Mouse (Mus musculus): Measurements from ENCODE around the gene Stk11. TPM values are rescaled to one million over a fixed set of nuclear protein-coding genes. Genes with fewer than 3 reads are reported as not detected.

The Stk11 gene
- 58.7 TPM for polyA plus RNA-seq (2015; fragmentation: Illumina TruSeq; extraction: RNeasy Lipid Tissue Mini Kit (QIAGEN cat#74804); ENCODE audit: insufficient read depth, low replicate concordance)

GRCm38 (mm10) chr10:80115290-80115943 lies at the start of gene Stk11:
Stk11 (plus strand) TSS chr10:80115803.

GRCm38 (mm10) chr10:80105460-80105859 lies 10.1 kb upstream of the Stk11 start, which contains the start of gene Sbno2:
Sbno2 (minus strand) TSS chr10:80105571.

GRCm38 (mm10) chr10:80138553-80139438 lies 23.2 kb downstream of the Stk11 start, which contains the start of gene Atp5d:
Atp5d (plus strand) TSS chr10:80138632.

DNA sequence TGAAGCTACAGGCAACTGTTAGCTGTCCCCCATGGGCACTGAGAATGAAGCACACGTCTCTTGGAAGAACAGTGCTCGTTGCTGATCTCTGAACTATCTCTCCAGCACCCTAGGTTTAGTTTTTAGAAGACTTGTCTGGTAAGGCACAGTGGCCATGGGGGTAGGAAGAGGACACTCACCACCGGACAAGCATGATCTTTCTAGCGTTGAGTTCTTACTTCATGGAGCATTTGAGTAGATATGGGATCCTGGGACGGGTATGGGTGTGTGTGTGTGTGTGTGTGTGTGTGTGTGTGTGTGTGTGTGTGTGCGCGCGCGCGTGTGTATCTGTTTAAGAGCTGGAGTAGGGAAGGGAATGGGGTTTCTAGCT lies 25.0 kb downstream of the Stk11 start, which contains the start of gene Cbarp:
Cbarp (minus strand) TSS at position 170 of the 370 bp plus-strand sequence.

DNA sequence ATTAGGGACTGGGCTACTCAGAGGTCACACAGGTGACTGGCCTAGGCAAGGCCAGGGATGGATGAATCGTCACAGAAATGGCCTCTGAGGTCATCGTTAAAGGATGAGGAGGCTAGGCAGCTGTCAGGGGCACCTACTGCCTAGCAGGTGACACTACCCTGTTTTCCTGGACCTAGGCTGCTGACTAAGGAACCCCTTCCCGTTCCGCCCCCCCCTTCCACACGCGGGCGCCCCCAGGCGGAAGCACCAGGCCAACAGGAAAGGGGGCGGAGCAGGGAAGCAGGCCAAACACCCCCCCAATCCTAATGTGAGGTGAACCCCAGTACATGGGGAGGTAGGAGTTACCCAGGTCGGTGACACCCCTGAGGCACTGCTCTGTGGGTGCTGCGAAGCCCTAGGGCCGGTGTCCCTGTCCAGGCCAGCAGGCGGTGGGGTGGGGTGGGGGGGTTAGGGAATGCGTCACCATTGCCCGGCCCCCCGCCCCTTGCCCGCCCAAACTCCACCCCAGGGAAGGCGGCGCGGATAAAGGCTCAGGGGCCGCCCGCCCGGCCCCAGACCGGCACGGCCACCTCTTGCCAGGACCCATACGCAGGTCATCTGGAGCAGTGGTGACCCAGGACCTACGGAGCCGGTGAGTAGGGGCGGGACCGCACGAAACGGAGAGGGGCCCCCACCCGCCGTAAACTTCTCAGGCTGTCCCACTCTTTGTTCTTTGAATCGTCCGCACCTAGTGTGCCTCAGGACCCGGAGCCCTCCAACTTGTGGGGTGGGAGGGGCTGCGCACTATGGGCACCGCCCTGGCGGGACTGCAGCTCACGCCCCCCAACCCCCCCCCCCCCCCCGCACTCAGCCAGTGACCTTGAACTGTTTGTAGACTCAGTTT lies 32.4 kb downstream of the Stk11 start, which contains the start of gene Midn:
Midn (plus strand) TSS at position 554 of the 883 bp plus-strand sequence.

GRCm38 (mm10) chr10:80165392-80166128 lies 50.0 kb downstream of the Stk11 start, which contains the start of gene Cirbp:
Cirbp (plus strand) TSS chr10:80165985.

DNA sequence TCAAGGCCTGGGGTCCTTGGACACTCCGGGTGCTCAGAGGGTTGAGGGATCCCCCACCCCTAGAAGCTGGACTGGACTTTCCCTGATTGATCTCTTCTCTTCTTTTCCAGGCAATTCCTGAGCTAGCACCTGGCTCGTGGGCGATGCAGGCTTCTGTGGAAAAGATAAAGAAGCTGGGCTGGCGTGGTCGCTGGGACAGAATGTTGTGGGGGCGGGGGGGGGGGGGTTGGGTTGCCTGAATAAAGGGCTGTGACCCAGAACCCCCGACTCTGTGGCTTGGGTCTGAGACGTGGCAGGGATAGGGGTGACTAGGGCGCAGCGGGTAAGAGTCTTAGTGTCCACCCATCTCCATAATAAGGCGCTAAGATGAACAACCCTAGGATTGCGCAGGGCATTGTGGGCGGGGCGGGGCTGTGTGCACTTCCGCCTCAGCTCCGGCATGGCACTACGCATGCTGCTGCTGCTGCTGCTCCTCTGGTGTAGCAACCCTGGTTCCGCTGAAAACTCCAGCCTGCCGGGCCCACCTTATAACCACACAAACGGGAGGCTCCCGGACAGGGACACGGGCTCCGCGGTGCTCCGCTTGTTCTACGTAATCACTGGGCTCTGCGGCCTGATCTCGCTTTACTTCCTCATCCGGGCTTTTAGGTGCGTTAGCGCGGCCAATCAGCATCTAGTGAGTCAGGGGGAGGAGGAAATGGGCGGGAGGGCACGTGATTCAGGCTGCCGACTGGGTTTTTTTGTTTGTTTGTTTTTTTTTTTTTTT lies 57.1 kb downstream of the Stk11 start, which contains the start of gene 1600002K03Rik:
1600002K03Rik (plus strand) TSS at position 418 of the 766 bp plus-strand sequence.

DNA sequence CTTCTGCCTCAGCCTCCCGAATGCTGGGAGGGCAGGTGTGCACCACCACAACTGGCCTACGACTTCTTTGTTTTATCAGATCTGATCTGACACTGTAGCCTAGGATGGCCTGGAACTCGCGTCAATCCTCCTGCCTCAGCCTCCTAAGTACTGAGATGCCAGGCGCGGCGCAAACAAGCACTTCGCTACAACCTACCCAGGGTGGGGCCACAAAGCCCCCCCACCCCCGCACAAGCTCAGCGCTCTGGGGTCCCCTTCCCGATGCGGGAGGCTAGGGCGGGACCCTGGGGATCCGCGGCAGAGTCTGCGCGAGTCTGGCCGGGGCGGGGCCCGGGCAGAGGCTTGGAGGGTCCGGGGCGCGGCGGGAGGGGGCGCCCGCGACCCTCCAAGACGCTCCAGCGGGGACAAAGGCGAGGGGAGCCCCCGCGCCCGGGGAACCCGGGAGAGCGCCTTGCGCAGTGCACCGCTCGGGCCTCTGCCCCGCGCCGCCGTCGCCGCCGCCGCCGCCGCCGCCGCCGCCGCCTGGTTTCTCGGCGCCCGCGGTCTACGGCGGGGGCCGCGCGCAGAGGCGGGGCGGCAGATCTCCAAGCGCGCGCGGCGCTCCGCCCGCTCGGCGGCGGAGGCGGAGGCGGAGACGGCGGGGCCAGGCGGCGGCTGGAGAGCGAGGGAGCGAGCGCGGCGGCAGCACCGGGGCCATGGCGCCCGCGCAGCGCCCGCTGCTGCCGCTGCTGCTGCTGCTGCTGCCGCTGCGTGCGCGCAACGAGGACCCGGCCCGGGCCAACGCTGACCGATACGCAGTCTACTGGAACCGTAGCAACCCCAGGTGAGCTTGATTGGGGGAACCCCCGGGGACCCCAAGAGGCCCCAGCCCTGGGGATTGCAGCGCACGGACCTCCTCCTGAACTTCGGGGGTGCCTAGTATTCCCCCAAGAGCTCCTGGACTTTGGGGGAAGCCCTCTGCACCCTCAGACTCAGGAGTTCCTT lies 63.8 kb downstream of the Stk11 start, which contains the start of gene Efna2:
Efna2 (plus strand) TSS at position 415 of the 984 bp plus-strand sequence.

Other genes with a start within 250 kb of the Stk11 start
- gene Prtn3, start 241.3 kb upstream of the Stk11 start, polyA plus RNA-seq (2015; fragmentation: Illumina TruSeq; extraction: RNeasy Lipid Tissue Mini Kit (QIAGEN cat#74804); ENCODE audit: insufficient read depth, low replicate concordance), result not detected
- gene Plppr3, start 241.2 kb upstream of the Stk11 start, polyA plus RNA-seq (2015; fragmentation: Illumina TruSeq; extraction: RNeasy Lipid Tissue Mini Kit (QIAGEN cat#74804); ENCODE audit: insufficient read depth, low replicate concordance), result 0.47 TPM
- 0.35 TPM for gene Elane, start 229.6 kb upstream of the Stk11 start, polyA plus RNA-seq (2015; fragmentation: Illumina TruSeq; extraction: RNeasy Lipid Tissue Mini Kit (QIAGEN cat#74804); ENCODE audit: insufficient read depth, low replicate concordance)
- gene Cfd, start 224.9 kb upstream of the Stk11 start, polyA plus RNA-seq (2015; fragmentation: Illumina TruSeq; extraction: RNeasy Lipid Tissue Mini Kit (QIAGEN cat#74804); ENCODE audit: insufficient read depth, low replicate concordance), result 1.0 TPM
- gene Med16, start 206.9 kb upstream of the Stk11 start, polyA plus RNA-seq (2015; fragmentation: Illumina TruSeq; extraction: RNeasy Lipid Tissue Mini Kit (QIAGEN cat#74804); ENCODE audit: insufficient read depth, low replicate concordance), result 3.4 TPM
- not detected for gene Gm26602, start 204.9 kb upstream of the Stk11 start, polyA plus RNA-seq (2015; fragmentation: Illumina TruSeq; extraction: RNeasy Lipid Tissue Mini Kit (QIAGEN cat#74804); ENCODE audit: insufficient read depth, low replicate concordance)
- gene Kiss1r, start 198.8 kb upstream of the Stk11 start, polyA plus RNA-seq (2015; fragmentation: Illumina TruSeq; extraction: RNeasy Lipid Tissue Mini Kit (QIAGEN cat#74804); ENCODE audit: insufficient read depth, low replicate concordance), result 0.33 TPM
- gene R3hdm4, start 194.6 kb upstream of the Stk11 start, polyA plus RNA-seq (2015; fragmentation: Illumina TruSeq; extraction: RNeasy Lipid Tissue Mini Kit (QIAGEN cat#74804); ENCODE audit: insufficient read depth, low replicate concordance), result 52.3 TPM
- 8.9 TPM for gene Arid3a, start 188.8 kb upstream of the Stk11 start, polyA plus RNA-seq (2015; fragmentation: Illumina TruSeq; extraction: RNeasy Lipid Tissue Mini Kit (QIAGEN cat#74804); ENCODE audit: insufficient read depth, low replicate concordance)
- 10.6 TPM for gene Wdr18, start 155.7 kb upstream of the Stk11 start, polyA plus RNA-seq (2015; fragmentation: Illumina TruSeq; extraction: RNeasy Lipid Tissue Mini Kit (QIAGEN cat#74804); ENCODE audit: insufficient read depth, low replicate concordance)
- gene Grin3b, start 145.1 kb upstream of the Stk11 start, polyA plus RNA-seq (2015; fragmentation: Illumina TruSeq; extraction: RNeasy Lipid Tissue Mini Kit (QIAGEN cat#74804); ENCODE audit: insufficient read depth, low replicate concordance), result not detected
- 23.2 TPM for gene Tmem259, start 131.5 kb upstream of the Stk11 start, polyA plus RNA-seq (2015; fragmentation: Illumina TruSeq; extraction: RNeasy Lipid Tissue Mini Kit (QIAGEN cat#74804); ENCODE audit: insufficient read depth, low replicate concordance)
- gene Cnn2, start 127.2 kb upstream of the Stk11 start, polyA plus RNA-seq (2015; fragmentation: Illumina TruSeq; extraction: RNeasy Lipid Tissue Mini Kit (QIAGEN cat#74804); ENCODE audit: insufficient read depth, low replicate concordance), result 160 TPM
- gene Abca7, start 119.3 kb upstream of the Stk11 start, polyA plus RNA-seq (2015; fragmentation: Illumina TruSeq; extraction: RNeasy Lipid Tissue Mini Kit (QIAGEN cat#74804); ENCODE audit: insufficient read depth, low replicate concordance), result 10.9 TPM
- 93.1 TPM for gene Arhgap45, start 99.2 kb upstream of the Stk11 start, polyA plus RNA-seq (2015; fragmentation: Illumina TruSeq; extraction: RNeasy Lipid Tissue Mini Kit (QIAGEN cat#74804); ENCODE audit: insufficient read depth, low replicate concordance)
- gene Polr2e, start 76.0 kb upstream of the Stk11 start, polyA plus RNA-seq (2015; fragmentation: Illumina TruSeq; extraction: RNeasy Lipid Tissue Mini Kit (QIAGEN cat#74804); ENCODE audit: insufficient read depth, low replicate concordance), result 19.3 TPM
- gene Gpx4, start 68.6 kb upstream of the Stk11 start, polyA plus RNA-seq (2015; fragmentation: Illumina TruSeq; extraction: RNeasy Lipid Tissue Mini Kit (QIAGEN cat#74804); ENCODE audit: insufficient read depth, low replicate concordance), result 128 TPM
- gene Sbno2, start 10.2 kb upstream of the Stk11 start, polyA plus RNA-seq (2015; fragmentation: Illumina TruSeq; extraction: RNeasy Lipid Tissue Mini Kit (QIAGEN cat#74804); ENCODE audit: insufficient read depth, low replicate concordance), result 22.6 TPM
- gene Atp5d, start 22.8 kb downstream of the Stk11 start, polyA plus RNA-seq (2015; fragmentation: Illumina TruSeq; extraction: RNeasy Lipid Tissue Mini Kit (QIAGEN cat#74804); ENCODE audit: insufficient read depth, low replicate concordance), result 23.7 TPM
- 1.2 TPM for gene Cbarp, start 25.0 kb downstream of the Stk11 start, polyA plus RNA-seq (2015; fragmentation: Illumina TruSeq; extraction: RNeasy Lipid Tissue Mini Kit (QIAGEN cat#74804); ENCODE audit: insufficient read depth, low replicate concordance)
- gene Midn, start 32.5 kb downstream of the Stk11 start, polyA plus RNA-seq (2015; fragmentation: Illumina TruSeq; extraction: RNeasy Lipid Tissue Mini Kit (QIAGEN cat#74804); ENCODE audit: insufficient read depth, low replicate concordance), result 29.3 TPM
- 81.8 TPM for gene Cirbp, start 50.2 kb downstream of the Stk11 start, polyA plus RNA-seq (2015; fragmentation: Illumina TruSeq; extraction: RNeasy Lipid Tissue Mini Kit (QIAGEN cat#74804); ENCODE audit: insufficient read depth, low replicate concordance)
- 13.5 TPM for gene 1600002K03Rik, start 57.1 kb downstream of the Stk11 start, polyA plus RNA-seq (2015; fragmentation: Illumina TruSeq; extraction: RNeasy Lipid Tissue Mini Kit (QIAGEN cat#74804); ENCODE audit: insufficient read depth, low replicate concordance)
- gene Efna2, start 63.7 kb downstream of the Stk11 start, polyA plus RNA-seq (2015; fragmentation: Illumina TruSeq; extraction: RNeasy Lipid Tissue Mini Kit (QIAGEN cat#74804); ENCODE audit: insufficient read depth, low replicate concordance), result 0.35 TPM
- gene Mum1, start 110.6 kb downstream of the Stk11 start, polyA plus RNA-seq (2015; fragmentation: Illumina TruSeq; extraction: RNeasy Lipid Tissue Mini Kit (QIAGEN cat#74804); ENCODE audit: insufficient read depth, low replicate concordance), result 40.2 TPM
- gene Ndufs7, start 133.3 kb downstream of the Stk11 start, polyA plus RNA-seq (2015; fragmentation: Illumina TruSeq; extraction: RNeasy Lipid Tissue Mini Kit (QIAGEN cat#74804); ENCODE audit: insufficient read depth, low replicate concordance), result 17.1 TPM
- gene Gamt, start 145.2 kb downstream of the Stk11 start, polyA plus RNA-seq (2015; fragmentation: Illumina TruSeq; extraction: RNeasy Lipid Tissue Mini Kit (QIAGEN cat#74804); ENCODE audit: insufficient read depth, low replicate concordance), result 2.3 TPM
- 74.8 TPM for gene Dazap1, start 145.7 kb downstream of the Stk11 start, polyA plus RNA-seq (2015; fragmentation: Illumina TruSeq; extraction: RNeasy Lipid Tissue Mini Kit (QIAGEN cat#74804); ENCODE audit: insufficient read depth, low replicate concordance)
- gene Rps15, start 176.7 kb downstream of the Stk11 start, polyA plus RNA-seq (2015; fragmentation: Illumina TruSeq; extraction: RNeasy Lipid Tissue Mini Kit (QIAGEN cat#74804); ENCODE audit: insufficient read depth, low replicate concordance), result 623 TPM
- 0.76 TPM for gene Apc2, start 180.2 kb downstream of the Stk11 start, polyA plus RNA-seq (2015; fragmentation: Illumina TruSeq; extraction: RNeasy Lipid Tissue Mini Kit (QIAGEN cat#74804); ENCODE audit: insufficient read depth, low replicate concordance)
- gene 2310011J03Rik, start 204.7 kb downstream of the Stk11 start, polyA plus RNA-seq (2015; fragmentation: Illumina TruSeq; extraction: RNeasy Lipid Tissue Mini Kit (QIAGEN cat#74804); ENCODE audit: insufficient read depth, low replicate concordance), result 11.8 TPM
- gene Pcsk4, start 213.7 kb downstream of the Stk11 start, polyA plus RNA-seq (2015; fragmentation: Illumina TruSeq; extraction: RNeasy Lipid Tissue Mini Kit (QIAGEN cat#74804); ENCODE audit: insufficient read depth, low replicate concordance), result 0.41 TPM
- 0.26 TPM for gene Reep6, start 214.2 kb downstream of the Stk11 start, polyA plus RNA-seq (2015; fragmentation: Illumina TruSeq; extraction: RNeasy Lipid Tissue Mini Kit (QIAGEN cat#74804); ENCODE audit: insufficient read depth, low replicate concordance)
- 2.1 TPM for gene Adamtsl5, start 232.6 kb downstream of the Stk11 start, polyA plus RNA-seq (2015; fragmentation: Illumina TruSeq; extraction: RNeasy Lipid Tissue Mini Kit (QIAGEN cat#74804); ENCODE audit: insufficient read depth, low replicate concordance)
- not detected for gene Plk5, start 240.7 kb downstream of the Stk11 start, polyA plus RNA-seq (2015; fragmentation: Illumina TruSeq; extraction: RNeasy Lipid Tissue Mini Kit (QIAGEN cat#74804); ENCODE audit: insufficient read depth, low replicate concordance)

All from spleen, adult 10 weeks (tissue).